Mouse (Mus musculus) heart, postnatal 0 days (tissue): ENCODE results near the gene Dact3.

Experiments
- CTCF ChIP-seq: IDR thresholded peaks from 2 replicates; pipeline ENCODE4 v1.5.1; 2016; ENCODE audit warnings: antibody characterized with exemption, control low read depth, low read depth
- EP300 ChIP-seq: IDR thresholded peaks from 2 replicates; pipeline ENCODE4 v1.6.1; 2016; ENCODE audit warnings: antibody characterized with exemption, low read depth

GRCm38 (mm10) chr7:16827274-16827673 lies 47.8 kb upstream of the Dact3 start:
- no peak for TF ChIP-seq CTCF
- TF ChIP-seq EP300, result no peak
